Mouse (Mus musculus) olfactory bulb, adult 2 months (tissue): ENCODE measurements around the gene Rap1a. TPM values are rescaled to one million over a fixed set of nuclear protein-coding genes. Genes with fewer than 3 reads are reported as not detected.

Experiments
- H3K27ac ChIP-seq: fragments of 200-500 bp; 2 replicates; pipeline ENCODE4 v1.5.1; 2012; ENCODE audit warnings: low read depth, low read length; ENCODE audit not compliant: insufficient read depth
- H3K4me1 ChIP-seq: fragments of 200-500 bp; 2 replicates; pipeline ENCODE4 v1.6.1; 2012; ENCODE audit warnings: low read length; ENCODE audit not compliant: control insufficient read depth, insufficient read depth
- H3K4me3 ChIP-seq: fragments of 200-500 bp; 2 replicates; pipeline ENCODE4 v1.5.1; 2012; ENCODE audit warnings: mild to moderate bottlenecking, low read depth, low read length, moderate library complexity; ENCODE audit not compliant: insufficient read depth
- CTCF ChIP-seq: fragments of 200-500 bp; IDR thresholded peaks from 2 replicates; pipeline ENCODE4 v1.5.1; 2012; ENCODE audit warnings: low read depth, mild to moderate bottlenecking, low read length, moderate library complexity; ENCODE audit not compliant: insufficient read depth
- POLR2A ChIP-seq: fragments of 200-500 bp; IDR thresholded peaks from 2 replicates; pipeline ENCODE4 v1.6.1; 2012; ENCODE audit warnings: mild to moderate bottlenecking, low read depth, low read length, moderate library complexity; ENCODE audit not compliant: insufficient read depth
- WGBS: fragments of 180-500 bp; shearing (Covaris S2); methylation state at CpG from one replicate; pipeline ENCODE4 v1.1.7; 2018; 5-methylcytosine and 5-hydroxymethylcytosine counted together
- polyA plus RNA-seq: library from polyadenylated mRNA; stranded (reverse); fragments of >200 nt; gene quantifications from 2 replicates; pipeline ENCODE4 v1.2.4, GENCODE M21; 2012; ENCODE audit warnings: low replicate concordance; ENCODE audit not compliant: missing spikeins, insufficient read depth, insufficient read length

The Rap1a gene
- polyA plus RNA-seq, 1 experiment: not detected

- Histone ChIP-seq H3K4me3 (no peak overlapping the region), H3K4me1 (no peaks in the 10 kb centered on the region), H3K27ac (no peak overlapping the region)
- TF ChIP-seq CTCF (no peak), POLR2A (no peak)
- WGBS: 74% methylated on average over 7 of the region's 7 CpGs
Measured at GRCm38 (mm10) chr3:105782406-105782805, 18.7 kb downstream of the Rap1a start.

GRCm38 (mm10) chr3:105777997-105778396, 23.1 kb downstream of the Rap1a start:
- no peak overlapping the region for H3K4me3 ChIP-seq
- no peaks in the 10 kb centered on the region for H3K4me1 ChIP-seq
- WGBS: 98% methylated on average over 3 of the region's 3 CpGs
- TF ChIP-seq POLR2A: no peak
- no peak for TF ChIP-seq CTCF
- no peak overlapping the region for H3K27ac ChIP-seq

- H3K4me1 ChIP-seq: no peaks in the 10 kb centered on the region
- no peak overlapping the region for H3K27ac ChIP-seq
- no peak overlapping the region for H3K4me3 ChIP-seq
- no peak for TF ChIP-seq POLR2A
- no peak for TF ChIP-seq CTCF
Measured at GRCm38 (mm10) chr3:105774496-105774895, 26.6 kb downstream of the Rap1a start.

- no peak overlapping the region for H3K4me3 ChIP-seq
- TF ChIP-seq POLR2A (no peak), CTCF (no peak)
- 0 out of 2 replicates have a peak, but pooled peaks cover 2% of the 10 kb centered on the region for H3K4me1 ChIP-seq
- no peak overlapping the region for H3K27ac ChIP-seq
Measured at GRCm38 (mm10) chr3:105771534-105771933, 29.6 kb downstream of the Rap1a start.

- no peak overlapping the region for H3K27ac ChIP-seq
- 0 out of 2 replicates have a peak, but pooled peaks cover 2% of the 10 kb centered on the region for H3K4me1 ChIP-seq
- H3K4me3 ChIP-seq: no peak overlapping the region
- 88% methylated on average over 1 of the region's 1 CpGs for WGBS
- TF ChIP-seq POLR2A: no peak
- no peak for TF ChIP-seq CTCF
Measured at GRCm38 (mm10) chr3:105770836-105771235, 30.3 kb downstream of the Rap1a start.

- Histone ChIP-seq H3K4me1 (0 out of 2 replicates have a peak, but pooled peaks cover 2% of the 10 kb centered on the region), H3K4me3 (no peak overlapping the region), H3K27ac (no peak overlapping the region)
- WGBS: 57% methylated on average over 2 of the region's 2 CpGs
- TF ChIP-seq POLR2A (no peak), CTCF (no peak)
Measured at GRCm38 (mm10) chr3:105769380-105769779, 31.8 kb downstream of the Rap1a start.

- 0 out of 2 replicates have a peak, but pooled peaks cover 3% of the 10 kb centered on the region for H3K4me1 ChIP-seq
- TF ChIP-seq CTCF (no peak), POLR2A (no peak)
- H3K27ac ChIP-seq: no peak overlapping the region
- H3K4me3 ChIP-seq: no peak overlapping the region
- 77% methylated on average over 6 of the region's 6 CpGs for WGBS
Measured at GRCm38 (mm10) chr3:105768529-105768928, 32.6 kb downstream of the Rap1a start.

- no peak overlapping the region for H3K4me3 ChIP-seq
- 0 out of 2 replicates have a peak, but pooled peaks cover 3% of the 10 kb centered on the region for H3K4me1 ChIP-seq
- 44% methylated on average over 4 of the region's 4 CpGs for WGBS
- H3K27ac ChIP-seq: 0 out of 2 replicates have a peak overlapping the region, but pooled peaks have one; percentile 53
- TF ChIP-seq POLR2A (no peak), CTCF (no peak)
Measured at GRCm38 (mm10) chr3:105763132-105763851, 37.8 kb downstream of the Rap1a start.

GRCm38 (mm10) chr3:105760063-105760462, 41.1 kb downstream of the Rap1a start:
- Histone ChIP-seq H3K4me3 (no peak overlapping the region), H3K4me1 (0 out of 2 replicates have a peak, but pooled peaks cover 3% of the 10 kb centered on the region), H3K27ac (no peak overlapping the region)
- TF ChIP-seq CTCF: no peak
- no peak for TF ChIP-seq POLR2A
- 92% methylated on average over 3 of the region's 3 CpGs for WGBS

GRCm38 (mm10) chr3:105758658-105759057, 42.5 kb downstream of the Rap1a start:
- Histone ChIP-seq H3K27ac (no peak overlapping the region), H3K4me1 (0 out of 2 replicates have a peak, but pooled peaks cover 3% of the 10 kb centered on the region), H3K4me3 (no peak overlapping the region)
- 53% methylated on average over 4 of the region's 4 CpGs for WGBS
- TF ChIP-seq CTCF: no peak
- no peak for TF ChIP-seq POLR2A
